Mouse (Mus musculus): ENCODE data around the gene Serinc2.
A peak's percentile ranks its signal among the peaks of the same experiment; 100 is the strongest.

DNA sequence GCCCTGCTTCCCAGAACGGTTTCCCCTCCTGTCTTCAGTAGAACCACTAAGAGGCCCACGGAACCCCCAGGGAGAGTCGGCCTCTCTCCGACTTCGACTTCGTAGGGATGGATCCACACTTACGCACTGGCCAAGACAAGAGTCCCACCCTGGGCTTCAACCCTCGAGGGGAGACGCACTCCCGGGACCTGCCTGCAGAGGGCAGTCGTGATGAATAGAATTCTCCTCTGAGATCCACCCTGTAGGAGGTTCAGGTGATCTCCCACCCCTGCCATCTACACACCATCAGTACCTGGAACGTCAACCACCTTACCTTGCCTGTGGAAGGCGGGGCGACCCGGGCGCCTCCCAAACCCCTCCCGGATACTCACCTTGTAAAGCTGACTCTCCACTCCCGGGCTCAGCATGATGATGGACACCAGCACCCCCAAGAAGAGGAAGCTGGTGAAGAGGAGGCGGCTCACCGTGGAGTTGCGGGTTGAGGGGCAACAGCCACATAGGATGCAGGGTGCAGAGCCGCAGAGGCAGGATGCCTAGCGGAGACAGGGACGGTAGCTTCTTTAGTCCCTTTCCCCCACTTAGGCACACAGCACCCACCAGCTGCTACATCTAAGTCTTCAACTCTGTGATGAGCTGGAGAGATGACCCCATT lies 14.2 kb downstream of the Serinc2 start:
- no peak for TF ChIP-seq POLR2A (IDR thresholded peaks at IDR 0.05; ENCODE audit: low read depth, low read length)
- peak; percentile 80 for TF ChIP-seq CTCF (conservative IDR thresholded peaks at IDR 0.05; ENCODE audit: insufficient read depth, insufficient read length, low read depth, low read length)

All from kidney, adult 2 months (tissue).